Comparison of ENCODE assay signal across 9 mouse cellular contexts in the genomic region with DNA sequence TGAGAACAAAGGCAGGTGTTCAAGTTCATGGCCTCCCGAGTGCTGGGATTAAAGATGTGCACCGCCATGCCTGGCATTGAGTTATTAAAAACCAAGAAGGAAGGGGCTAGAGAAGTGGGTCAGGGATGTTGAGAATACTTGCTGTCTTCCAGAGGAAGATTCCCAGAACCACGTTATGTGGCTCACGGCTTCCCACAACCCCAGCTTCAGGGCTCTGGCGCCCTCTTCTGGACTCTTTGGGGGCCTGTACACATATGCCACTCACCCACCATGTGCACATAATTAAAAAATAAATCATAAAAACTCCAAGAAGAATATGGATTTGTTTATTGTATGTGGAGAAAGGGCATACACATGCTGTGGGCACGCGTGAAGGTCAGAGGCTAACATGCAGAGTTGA. TPM values are rescaled to one million over a fixed set of nuclear protein-coding genes. Genes with fewer than 3 reads are reported as not detected.
A peak's percentile ranks its signal among the peaks of the same experiment; 100 is the strongest.
DNase-seq lines count a peak whose midpoint lies in the region; ATAC-seq and TF ChIP-seq lines count a peak whose summit lies in the region.
"Had no signal": no experiment of that assay in that cellular context is flagged by ENCODE, and none has a peak within 500 bp of the region (broad histone marks: within the 10 kb centered on the region; RNA-seq: fewer than 3 reads in every experiment).

No protein-coding gene starts in this region.

- ATAC-seq in hindbrain, embryonic 16.5 days = no peak; the same call in 1 of the 2 replicates

- no peaks in the 10 kb centered on the region for H3K9me3 ChIP-seq in hindbrain, embryonic 10.5 days
- no peaks in the 10 kb centered on the region for H3K9me3 ChIP-seq in hindbrain, embryonic 16.5 days (ENCODE audit: control insufficient read depth, low read length)
- no peaks in the 10 kb centered on the region for H3K9me3 ChIP-seq in E14TG2a.4 (ENCODE audit: low read length)
- H3K9me3 ChIP-seq: limb, embryonic 15.5 days had no signal

- WGBS in hindbrain, embryonic 10.5 days = 67% methylated on average over 7 of the region's 7 CpGs
- 65% methylated on average over 7 of the region's 7 CpGs for WGBS in hindbrain, embryonic 16.5 days

- H3K36me3 ChIP-seq in hindbrain, embryonic 10.5 days = peaks cover 22% of the 10 kb centered on the region
- H3K36me3 ChIP-seq in hindbrain, embryonic 16.5 days (ENCODE audit: control insufficient read depth, insufficient read depth, low read length) = peaks cover 4% of the 10 kb centered on the region; the same call in 1 of the 2 replicates
- peaks cover 40% of the 10 kb centered on the region for H3K36me3 ChIP-seq in E14TG2a.4 (ENCODE audit: insufficient read depth, low read length)

- H3K9ac ChIP-seq in hindbrain, embryonic 16.5 days (ENCODE audit: low read depth, low read length) = no peak overlapping the region
- H3K9ac ChIP-seq: limb, embryonic 15.5 days had no signal

- no peak overlapping the region for H3K27ac ChIP-seq in hindbrain, embryonic 10.5 days
- H3K27ac ChIP-seq in hindbrain, embryonic 16.5 days (ENCODE audit: low read depth, low read length) = no peak overlapping the region

- no peak for TF ChIP-seq POLR2A in brain, embryonic 14.5 days (IDR thresholded peaks at IDR 0.05; ENCODE audit: borderline replicate concordance, extremely low read depth, insufficient read depth, insufficient read length, poor library complexity, severe bottlenecking)

- no peak overlapping the region for H3K4me3 ChIP-seq in hindbrain, embryonic 10.5 days
- no peak overlapping the region for H3K4me3 ChIP-seq in hindbrain, embryonic 16.5 days (ENCODE audit: low read length)
- no peak overlapping the region for H3K4me3 ChIP-seq in E14TG2a.4 (replicated peaks; ENCODE audit: low read length)
- H3K4me3 ChIP-seq: limb, embryonic 15.5 days had no signal

- no peak overlapping the region for H3K4me2 ChIP-seq in hindbrain, embryonic 16.5 days (ENCODE audit: low read length)
- H3K4me2 ChIP-seq: limb, embryonic 15.5 days had no signal

- H3K4me1 ChIP-seq in hindbrain, embryonic 10.5 days (replicated peaks) = no peaks in the 10 kb centered on the region
- H3K4me1 ChIP-seq in hindbrain, embryonic 16.5 days (ENCODE audit: control insufficient read depth, insufficient read depth, low read depth, low read length) = no peaks in the 10 kb centered on the region
- H3K4me1 ChIP-seq in E14TG2a.4 (replicated peaks; ENCODE audit: low read depth, low read length) = peaks cover 37% of the 10 kb centered on the region
- H3K4me1 ChIP-seq: limb, embryonic 15.5 days had no signal

- TF ChIP-seq CTCF in E14TG2a.4 (conservative IDR thresholded peaks at IDR 0.05; ENCODE audit: low read length) = peak; percentile 95
- TF ChIP-seq CTCF in brain, embryonic 14.5 days (IDR thresholded peaks at IDR 0.05; ENCODE audit: borderline replicate concordance, extremely low read depth, insufficient read depth, insufficient read length) = peak; percentile 36; the same call in 1 of the 2 replicates

- DNase-seq in hindbrain, embryonic 10.5 days (ENCODE audit: low spot score) = peak; percentile 23
- peak; percentile 25 for DNase-seq in brain, embryonic 14.5 days (ENCODE audit: low read depth)
- DNase-seq in kidney, postnatal 36 days = peak; percentile 19 to 68
- DNase-seq in retina, embryonic 14.5 days (ENCODE audit: low spot score) = peak; percentile 25
- no peak for DNase-seq in urinary bladder, postnatal 14 days (ENCODE audit: low spot score)
- DNase-seq in right cerebral cortex, postnatal 25 days = no peak

- H3K27me3 ChIP-seq in hindbrain, embryonic 10.5 days (ENCODE audit: insufficient read depth, poor library complexity, severe bottlenecking) = no peaks in the 10 kb centered on the region
- H3K27me3 ChIP-seq in hindbrain, embryonic 16.5 days (replicated peaks; ENCODE audit: control insufficient read depth, insufficient read depth, low read length) = no peaks in the 10 kb centered on the region
- H3K27me3 ChIP-seq in E14TG2a.4 (ENCODE audit: insufficient read depth, low read length) = no peaks in the 10 kb centered on the region
- H3K27me3 ChIP-seq: limb, embryonic 15.5 days had no signal

RNA-seq across cellular contexts. Expression of a gene that starts 30.9 kb away (rescaled TPM):
- polyA plus RNA-seq in hindbrain, embryonic 10.5 days (2016; fragmentation: Nextera tagmentation; extraction: Ambion mirVana) = 117 and 138 TPM in 2 replicates
- polyA plus RNA-seq in hindbrain, embryonic 16.5 days (2015; fragmentation: Nextera tagmentation; extraction: Ambion mirVana) = 158 and 160 TPM in 2 replicates
- 57.3 and 58.9 TPM in 2 replicates for polyA plus RNA-seq in brain, embryonic 14.5 days (2012; rRNA removed)

Comparison
In these comparisons a context has a peak if more than half of its experiments do, and no peak if none do; other contexts are left out.
1. DNase-seq: peak in hindbrain, embryonic 10.5 days (single experiment), brain, embryonic 14.5 days (single experiment), kidney, postnatal 36 days (2 of 2) and retina, embryonic 14.5 days (single experiment); none in urinary bladder, postnatal 14 days (single experiment) and right cerebral cortex, postnatal 25 days (single experiment).